Mouse (Mus musculus): Measurements from ENCODE around the gene Gm29094. TPM values are rescaled to one million over a fixed set of nuclear protein-coding genes. Genes with fewer than 3 reads are reported as not detected.

Gene Gm29094
- polyA plus RNA-seq (2012; rRNA removed; ENCODE audit: low replicate concordance): not detected in 2 replicates

GRCm38 (mm10) chr9:89198969-89199416 is at the start of gene Gm29094, which contains the start of gene Bcl2a1b:
Gene Gm29094 (plus strand): TSS chr9:89199379.
Gene Bcl2a1b (plus strand): TSS chr9:89199209.

DNA sequence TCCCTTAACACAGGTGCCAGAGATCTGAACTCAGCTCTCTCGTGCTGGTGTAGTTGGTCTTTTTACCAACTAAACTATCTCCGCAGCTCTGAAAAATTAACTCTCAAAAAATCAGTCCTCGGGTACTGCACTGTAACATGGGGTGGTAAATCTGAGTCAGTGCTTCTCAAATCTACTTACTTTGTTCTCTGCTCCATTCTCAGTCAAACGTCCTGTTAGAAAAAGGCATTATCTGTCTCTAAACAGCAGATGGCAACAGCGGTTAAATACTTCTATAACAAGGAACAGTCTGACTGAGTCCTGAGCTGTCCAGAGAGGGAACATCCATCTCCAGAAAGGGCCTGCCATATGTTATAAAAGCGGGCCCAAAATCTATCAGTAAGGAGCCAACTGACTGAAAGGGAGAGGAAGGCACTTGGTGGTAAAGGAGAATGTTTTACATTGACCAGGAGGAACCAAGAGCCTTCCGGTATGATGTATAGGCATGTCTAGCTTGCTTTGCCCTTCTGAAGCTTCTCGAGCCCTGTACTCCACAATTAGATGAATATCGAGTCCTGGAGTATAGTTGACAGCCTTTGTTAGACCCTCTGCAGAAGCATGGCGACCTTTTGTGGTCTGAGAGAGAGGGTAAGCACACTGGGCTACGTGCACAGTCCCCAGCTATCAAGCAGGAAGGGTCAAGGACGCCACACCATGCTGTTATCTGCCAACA is 11.3 kb downstream of the Gm29094 start, which contains the start of gene Mthfs:
TSS of gene Mthfs (plus strand) at position 324 of the 712 bp plus-strand sequence.

Other genes starting within 250 kb of the Gm29094 start
- gene Bcl2a1a, start 242.5 kb upstream of the Gm29094 start, polyA plus RNA-seq (2012; rRNA removed; ENCODE audit: low replicate concordance): 2.9 and 3.5 TPM in 2 replicates
- 0.04 TPM in 1 of 2 replicates, not detected in the other for gene Trim43b, start 106.5 kb upstream of the Gm29094 start, polyA plus RNA-seq (2012; rRNA removed; ENCODE audit: low replicate concordance)
- gene Bcl2a1b, start 170 bp upstream of the Gm29094 start, polyA plus RNA-seq (2012; rRNA removed; ENCODE audit: low replicate concordance): 4.0 and 6.7 TPM in 2 replicates
- 7.1 and 15.8 TPM in 2 replicates for gene Mthfs, start 11.3 kb downstream of the Gm29094 start, polyA plus RNA-seq (2012; rRNA removed; ENCODE audit: low replicate concordance)

Data from mammary gland, adult 2 months (tissue).